8 mouse cellular contexts compared by ENCODE assay signal in genomic region chr7:110626186-110627098, GRCm38 (mm10). TPM values are rescaled to one million over a fixed set of nuclear protein-coding genes. Genes with fewer than 3 reads are reported as not detected.
DNase-seq lines count a peak whose midpoint lies in the region; ATAC-seq and TF ChIP-seq lines count a peak whose summit lies in the region.

No protein-coding gene starts in this region.

- no peak overlapping the region for H3K27ac ChIP-seq in embryonic facial prominence, embryonic 15.5 days (replicated peaks)
- no peak overlapping the region for H3K27ac ChIP-seq in kidney, adult 2 months (ENCODE audit: insufficient read depth, low read depth, low read length)
- H3K27ac ChIP-seq in midbrain, embryonic 14.5 days (replicated peaks; ENCODE audit: low read depth, low read length) = no peak overlapping the region

- H3K4me3 ChIP-seq in embryonic facial prominence, embryonic 15.5 days (replicated peaks) = peak overlapping the region; percentile 49
- H3K4me3 ChIP-seq in kidney, adult 2 months (ENCODE audit: insufficient read depth, low read depth, low read length) = peak overlapping the region; percentile 76; the same call in 1 of the 2 replicates
- peak overlapping the region; percentile 36; the same call in 1 of the 2 replicates for H3K4me3 ChIP-seq in midbrain, embryonic 14.5 days (replicated peaks; ENCODE audit: low read depth, low read length)

- no peak for TF ChIP-seq POLR2A in kidney, adult 2 months (IDR thresholded peaks at IDR 0.05; ENCODE audit: low read depth, low read length)

- no peak for ATAC-seq in CD4-positive, CD25-positive, alpha-beta regulatory T cell, adult 4 months
- no peak for ATAC-seq in embryonic facial prominence, embryonic 15.5 days (ENCODE audit: insufficient number of reproducible peaks, low FRiP score, low TSS enrichment, low read depth)
- ATAC-seq in midbrain, embryonic 14.5 days (ENCODE audit: low FRiP score, low TSS enrichment) = no peak

- peak overlapping the region; percentile 29 for H3K4me2 ChIP-seq in embryonic facial prominence, embryonic 15.5 days (replicated peaks)
- H3K4me2 ChIP-seq in midbrain, embryonic 14.5 days (ENCODE audit: low read length) = peak overlapping the region; percentile 24; the same call in 1 of the 2 replicates

- no peak overlapping the region for H3K9ac ChIP-seq in embryonic facial prominence, embryonic 15.5 days
- no peak overlapping the region for H3K9ac ChIP-seq in midbrain, embryonic 14.5 days (replicated peaks; ENCODE audit: low read length)

- 8% methylated on average over 28 of the region's 28 CpGs for WGBS in embryonic facial prominence, embryonic 15.5 days
- 20% methylated on average over 28 of the region's 28 CpGs for WGBS in kidney, adult 2 months
- 3% methylated on average over 28 of the region's 28 CpGs for WGBS in midbrain, embryonic 14.5 days

- H3K9me3 ChIP-seq in embryonic facial prominence, embryonic 15.5 days (replicated peaks) = no peaks in the 10 kb centered on the region
- H3K9me3 ChIP-seq in midbrain, embryonic 14.5 days (ENCODE audit: control insufficient read depth, low read length) = no peaks in the 10 kb centered on the region

- H3K4me1 ChIP-seq in embryonic facial prominence, embryonic 15.5 days = peaks cover 56% of the 10 kb centered on the region
- peaks cover 15% of the 10 kb centered on the region; the same call in 1 of the 2 replicates for H3K4me1 ChIP-seq in kidney, adult 2 months (ENCODE audit: control insufficient read depth, insufficient read depth, low read length)
- peaks cover 30% of the 10 kb centered on the region for H3K4me1 ChIP-seq in midbrain, embryonic 14.5 days (ENCODE audit: control insufficient read depth, insufficient read depth, low read length)

- peaks cover 55% of the 10 kb centered on the region for H3K27me3 ChIP-seq in embryonic facial prominence, embryonic 15.5 days
- no peaks in the 10 kb centered on the region for H3K27me3 ChIP-seq in kidney, adult 2 months (replicated peaks; ENCODE audit: control insufficient read depth, insufficient read depth, low read length)
- peaks cover 62% of the 10 kb centered on the region for H3K27me3 ChIP-seq in midbrain, embryonic 14.5 days (ENCODE audit: control insufficient read depth, insufficient read depth, low read length)

- DNase-seq in CD4-positive, CD25-positive, alpha-beta regulatory T cell, adult 2 months (ENCODE audit: low read depth, low spot score) = peak; percentile 21
- DNase-seq in kidney, adult 2 months = peak; percentile 72
- DNase-seq in midbrain, embryonic 14.5 days = peak; percentile 31
- DNase-seq in cerebellum, adult 9-10 months = no peak
- DNase-seq in left cerebral cortex, adult 11 months (ENCODE audit: low spot score) = no peak
- DNase-seq in cerebellum, postnatal 14 days = no peak

- TF ChIP-seq CTCF in kidney, adult 2 months (conservative IDR thresholded peaks at IDR 0.05; ENCODE audit: insufficient read depth, insufficient read length, low read depth, low read length) = no peak

- H3K36me3 ChIP-seq in embryonic facial prominence, embryonic 15.5 days = no peaks in the 10 kb centered on the region
- H3K36me3 ChIP-seq in kidney, adult 2 months (ENCODE audit: control insufficient read depth, insufficient read depth, low read length) = no peaks in the 10 kb centered on the region
- H3K36me3 ChIP-seq in midbrain, embryonic 14.5 days (ENCODE audit: control insufficient read depth, insufficient read depth, low read length) = no peaks in the 10 kb centered on the region

RNA-seq across cellular contexts. Expression of gene Adm, which starts 1.0 kb away (rescaled TPM):
- polyA plus RNA-seq in CD4-positive, CD25-positive, alpha-beta regulatory T cell, adult 4 months (2017; shearing (Covaris generic)) = not detected
- 5.5 and 5.6 TPM in 2 replicates for polyA plus RNA-seq in embryonic facial prominence, embryonic 15.5 days (2015; fragmentation: Nextera tagmentation; extraction: Ambion mirVana)
- 12.0 and 13.2 TPM in 2 replicates for polyA plus RNA-seq in kidney, adult 2 months (2012; rRNA removed)
- 1.4 and 3.2 TPM in 2 replicates for polyA plus RNA-seq in midbrain, embryonic 14.5 days (2014; fragmentation: Nextera tagmentation; extraction: Ambion mirVana)

RNA-seq across cellular contexts. Expression of gene Sbf2, which starts 11.7 kb away (rescaled TPM):
- polyA plus RNA-seq in CD4-positive, CD25-positive, alpha-beta regulatory T cell, adult 4 months (2017; shearing (Covaris generic)) = 1 to 10 TPM; 1.2 to 3.1 TPM
- polyA plus RNA-seq in embryonic facial prominence, embryonic 15.5 days (2015; fragmentation: Nextera tagmentation; extraction: Ambion mirVana) = 27.7 and 28.4 TPM in 2 replicates
- polyA plus RNA-seq in kidney, adult 2 months (2012; rRNA removed) = 23.3 and 24.9 TPM in 2 replicates
- 73.5 and 77.4 TPM in 2 replicates for polyA plus RNA-seq in midbrain, embryonic 14.5 days (2014; fragmentation: Nextera tagmentation; extraction: Ambion mirVana)

Comparison
In these comparisons a context has a peak if more than half of its experiments do, and no peak if none do; other contexts are left out.
1. DNase-seq: peak in CD4-positive, CD25-positive, alpha-beta regulatory T cell, adult 2 months (single experiment), kidney, adult 2 months (single experiment) and midbrain, embryonic 14.5 days (single experiment); none in cerebellum, adult 9-10 months (single experiment), left cerebral cortex, adult 11 months (single experiment) and cerebellum, postnatal 14 days (0 of 2).
2. Peak in every context shown above with its lines, with median percentiles within 50 percentile points of each other: H3K4me3 ChIP-seq.